Mouse (Mus musculus): ENCODE results near the gene Cdkl1.

GRCm38 (mm10) chr12:69838376-69838775, 47.3 kb upstream of the Cdkl1 start:
- TF ChIP-seq CTCF (IDR thresholded peaks at IDR 0.05) (no peak), POLR2A (IDR thresholded peaks at IDR 0.05; ENCODE audit: insufficient read depth, low read depth, low read length) (no peak), EP300 (IDR thresholded peaks at IDR 0.05; ENCODE audit: insufficient read depth, low read depth, low read length) (no peak)

All from heart, adult 2 months (tissue).